14 mouse cellular contexts compared by ENCODE assay signal in genomic region chr13:53232419-53232818, GRCm38 (mm10). TPM values are rescaled to one million over a fixed set of nuclear protein-coding genes. Genes with fewer than 3 reads are reported as not detected.
A peak's percentile ranks its signal among the peaks of the same experiment; 100 is the strongest.
DNase-seq lines count a peak whose midpoint lies in the region; ATAC-seq and TF ChIP-seq lines count a peak whose summit lies in the region.
"Had no signal": no experiment of that assay in that cellular context is flagged by ENCODE, and none has a peak within 500 bp of the region (broad histone marks: within the 10 kb centered on the region; RNA-seq: fewer than 3 reads in every experiment).

No protein-coding gene starts in this region.

- no peak for TF ChIP-seq EP300 in stomach, postnatal 0 days (optimal IDR thresholded peaks at IDR 0.05)

- ATAC-seq in lung, embryonic 14.5 days (ENCODE audit: insufficient read depth): peak; percentile 13; the same call in 1 of the 2 replicates
- ATAC-seq in embryonic facial prominence, embryonic 15.5 days (ENCODE audit: insufficient number of reproducible peaks, low FRiP score, low TSS enrichment, low read depth): no peak
- peak; percentile 86 for ATAC-seq in stomach, postnatal 0 days (ENCODE audit: low FRiP score, low TSS enrichment)

- no peak overlapping the region for H3K9ac ChIP-seq in lung, embryonic 14.5 days
- no peak overlapping the region for H3K9ac ChIP-seq in embryonic facial prominence, embryonic 15.5 days
- H3K9ac ChIP-seq in stomach, postnatal 0 days (ENCODE audit: low read length): no peak overlapping the region

- no peak overlapping the region for H3K27ac ChIP-seq in lung, embryonic 14.5 days (ENCODE audit: low read depth)
- H3K27ac ChIP-seq in embryonic facial prominence, embryonic 15.5 days (replicated peaks): peak overlapping the region; percentile 51; the same call in 1 of the 2 replicates
- no peak overlapping the region for H3K27ac ChIP-seq in stomach, postnatal 0 days (replicated peaks)

- WGBS in lung, embryonic 14.5 days: 37% methylated on average over 7 of the region's 7 CpGs
- 53% methylated on average over 7 of the region's 7 CpGs for WGBS in embryonic facial prominence, embryonic 15.5 days
- WGBS in stomach, postnatal 0 days: 41% methylated on average over 7 of the region's 7 CpGs

- no peaks in the 10 kb centered on the region for H3K9me3 ChIP-seq in lung, embryonic 14.5 days (ENCODE audit: low read depth, low read length)
- H3K9me3 ChIP-seq in embryonic facial prominence, embryonic 15.5 days (replicated peaks): no peaks in the 10 kb centered on the region
- H3K9me3 ChIP-seq in stomach, postnatal 0 days (ENCODE audit: control insufficient read depth, low read length): no peaks in the 10 kb centered on the region

- no peak overlapping the region for H3K4me2 ChIP-seq in lung, embryonic 14.5 days
- H3K4me2 ChIP-seq in embryonic facial prominence, embryonic 15.5 days (replicated peaks): no peak overlapping the region
- no peak overlapping the region for H3K4me2 ChIP-seq in stomach, postnatal 0 days (replicated peaks; ENCODE audit: low read depth)

- no peaks in the 10 kb centered on the region for H3K36me3 ChIP-seq in lung, embryonic 14.5 days (ENCODE audit: insufficient read depth)
- H3K36me3 ChIP-seq in embryonic facial prominence, embryonic 15.5 days: no peaks in the 10 kb centered on the region
- H3K36me3 ChIP-seq in stomach, postnatal 0 days (ENCODE audit: control insufficient read depth, insufficient read depth, low read length): no peaks in the 10 kb centered on the region
- H3K36me3 ChIP-seq: heart, embryonic 13.5 days had no signal

- H3K4me1 ChIP-seq in lung, embryonic 14.5 days (ENCODE audit: insufficient read depth): peaks cover 49% of the 10 kb centered on the region
- peaks cover 74% of the 10 kb centered on the region for H3K4me1 ChIP-seq in embryonic facial prominence, embryonic 15.5 days
- H3K4me1 ChIP-seq in stomach, postnatal 0 days (replicated peaks; ENCODE audit: control insufficient read depth, insufficient read depth): peaks cover 22% of the 10 kb centered on the region
- H3K4me1 ChIP-seq: megakaryocyte, embryonic 14.5 days had no signal

- H3K27me3 ChIP-seq in lung, embryonic 14.5 days (ENCODE audit: insufficient read depth, low read length): no peaks in the 10 kb centered on the region
- no peaks in the 10 kb centered on the region for H3K27me3 ChIP-seq in embryonic facial prominence, embryonic 15.5 days
- no peaks in the 10 kb centered on the region for H3K27me3 ChIP-seq in stomach, postnatal 0 days (ENCODE audit: control insufficient read depth, insufficient read depth, low read length)

- no peak overlapping the region for H3K4me3 ChIP-seq in lung, embryonic 14.5 days (ENCODE audit: low read depth, low read length)
- no peak overlapping the region for H3K4me3 ChIP-seq in embryonic facial prominence, embryonic 15.5 days (replicated peaks)
- H3K4me3 ChIP-seq in stomach, postnatal 0 days (ENCODE audit: low read depth, low read length): no peak overlapping the region
- H3K4me3 ChIP-seq: heart, embryonic 13.5 days; megakaryocyte, embryonic 14.5 days had no signal

- no peak for DNase-seq in lung, embryonic 14.5 days
- DNase-seq in lung, postnatal 4 days: no peak
- DNase-seq in embryo, embryonic 10 days (ENCODE audit: low spot score): peak; percentile 64
- peak; percentile 79 for DNase-seq in stomach, postnatal 0 days (ENCODE audit: low spot score)
- no peak for DNase-seq in thymus, postnatal 4 days
- DNase-seq in adipocyte (ENCODE audit: low spot score): no peak
- DNase-seq: cerebellum, adult 11-12 months; gastrocnemius, postnatal 36 days; kidney, adult 18-20 months; kidney, postnatal 36 days; lung, adult 2 months had no signal

- no peak for TF ChIP-seq CTCF in lung, embryonic 14.5 days (IDR thresholded peaks at IDR 0.05; ENCODE audit: low read depth)
- 0 out of 2 replicates have a peak, but pooled peaks have one; percentile 10 for TF ChIP-seq CTCF in stomach, postnatal 0 days (IDR thresholded peaks at IDR 0.05; ENCODE audit: low read depth)

RNA-seq across cellular contexts. Expression of gene Ror2, which starts 53.5 kb away (rescaled TPM):
- polyA plus RNA-seq in lung, embryonic 14.5 days (2014; fragmentation: Nextera tagmentation; extraction: Ambion mirVana): 16.2 and 18.2 TPM in 2 replicates
- polyA plus RNA-seq in embryonic facial prominence, embryonic 15.5 days (2015; fragmentation: Nextera tagmentation; extraction: Ambion mirVana): 24.0 and 24.6 TPM in 2 replicates
- 5.7 and 6.9 TPM in 2 replicates for polyA plus RNA-seq in stomach, postnatal 0 days (2015; fragmentation: Nextera tagmentation; extraction: Ambion mirVana)

Comparison
In these comparisons a context has a peak if more than half of its experiments do, and no peak if none do; other contexts are left out.
1. DNase-seq: peak in embryo, embryonic 10 days (single experiment) and stomach, postnatal 0 days (single experiment); none in lung, embryonic 14.5 days (single experiment), lung, postnatal 4 days (0 of 2), thymus, postnatal 4 days (single experiment) and adipocyte (single experiment).